Mouse (Mus musculus) CH12.LX (cell line): Measurements from ENCODE around the gene Smurf2.

ENCODE experiments used
- CHD2 ChIP-seq: IDR thresholded peaks from 2 replicates; pipeline ENCODE4 v1.6.1; 2011; ENCODE audit warnings: low read length, improper control_type of control experiment
- CTCF ChIP-seq, 2 experiments: IDR thresholded peaks in 1 of 2; conservative IDR thresholded peaks in 1 of 2; 2 replicates each; pipeline ENCODE4 v1.5.1; 2011 to 2012; ENCODE audit warnings: low read depth in 2 of 2, low read length in 2 of 2, improper control_type of control experiment in 1 of 2, inconsistent platforms in 1 of 2, mild to moderate bottlenecking in 1 of 2, moderate library complexity in 1 of 2
- MAX ChIP-seq: IDR thresholded peaks from 2 replicates; pipeline ENCODE4 v1.6.1; 2011; ENCODE audit warnings: low read length, improper control_type of control experiment
- POLR2A ChIP-seq: IDR thresholded peaks from 2 replicates; pipeline ENCODE4 v1.6.1; 2011; ENCODE audit warnings: low read depth, mild to moderate bottlenecking, improper control_type of control experiment, low read length
- USF2 ChIP-seq: conservative IDR thresholded peaks from 2 replicates; pipeline ENCODE4 v1.6.1; 2011; ENCODE audit warnings: low read depth, low read length, improper control_type of control experiment

- TF ChIP-seq MAX, result no peak
- no peak for TF ChIP-seq POLR2A
- TF ChIP-seq CTCF (conservative IDR thresholded peaks at IDR 0.05 in 1 of 2, IDR thresholded peaks at IDR 0.05 in 1 of 2; ENCODE audit: low read depth in 2 of 2, low read length in 2 of 2), result no peak
- no peak for TF ChIP-seq USF2
- no peak for TF ChIP-seq CHD2
These were observed 143.6 kb downstream of the Smurf2 start for GRCm38 (mm10) chr11:106776960-106777359.
